Mouse (Mus musculus) MEL (cell line): ENCODE data around the gene Aarsd1.

Source experiments
- GATA1 ChIP-seq: IDR thresholded peaks from 2 replicates; pipeline ENCODE4 v1.6.1; 2011; ENCODE audit warnings: low read depth, low read length, improper control_type of control experiment
- HCFC1 ChIP-seq: IDR thresholded peaks from 2 replicates; pipeline ENCODE4 v1.6.1; 2012; ENCODE audit warnings: low read depth, mild to moderate bottlenecking, inconsistent platforms, low read length, improper control_type of control experiment, moderate library complexity

DNA sequence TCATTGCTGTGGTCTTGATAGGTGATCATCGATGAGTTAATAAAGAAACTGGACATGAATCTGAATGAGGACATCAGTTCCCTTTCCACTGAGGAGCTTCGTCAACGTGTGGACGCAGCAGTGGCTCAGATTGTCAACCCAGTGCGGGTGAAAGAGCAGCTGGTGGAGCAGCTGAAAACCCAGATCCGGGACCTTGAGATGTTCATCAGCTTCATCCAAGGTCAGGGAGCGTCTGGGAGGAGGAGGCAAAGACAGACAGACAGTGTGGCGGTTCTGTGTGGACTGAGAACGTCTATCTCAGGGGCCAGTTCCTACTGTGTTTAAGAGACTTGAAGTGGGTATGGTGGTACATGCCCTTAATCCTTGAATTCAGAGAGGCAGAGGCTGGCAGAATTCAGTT, 13.9 kb upstream of the Aarsd1 start:
- TF ChIP-seq HCFC1 (no peak), GATA1 (no peak)
